Mouse (Mus musculus) intestine, embryonic 16.5 days (tissue): ENCODE results near the gene Pde6h. TPM values are rescaled to one million over a fixed set of nuclear protein-coding genes. Genes with fewer than 3 reads are reported as not detected.
A peak's percentile ranks its signal among the peaks of the same experiment; 100 is the strongest.

Experiments
- ATAC-seq: fragments of 200-750 bp; cut with Nextera tagmentation; 2 replicates; pipeline ENCODE4 v1.8.0; 2017; ENCODE audit warnings: moderate TSS enrichment, moderate library complexity
- H3K27ac ChIP-seq: fragments of 300-500 bp; sonication (generic); 2 replicates; pipeline ENCODE4 v1.5.1; 2014; ENCODE audit warnings: mild to moderate bottlenecking, low read length
- H3K27me3 ChIP-seq: fragments of 300-500 bp; sonication (generic); replicated peaks from 2 replicates; pipeline ENCODE4 v1.6.1; 2014; ENCODE audit warnings: low read length, control low read depth, mixed read lengths; ENCODE audit not compliant: control insufficient read depth, insufficient read depth
- H3K36me3 ChIP-seq: fragments of 300-500 bp; sonication (generic); 2 replicates; pipeline ENCODE4 v1.6.1; 2014; ENCODE audit warnings: low read length, control low read depth; ENCODE audit not compliant: control insufficient read depth, insufficient read depth
- H3K4me1 ChIP-seq: fragments of 300-500 bp; sonication (generic); 2 replicates; pipeline ENCODE4 v1.6.1; 2014; ENCODE audit warnings: low read length, control low read depth, mixed read lengths; ENCODE audit not compliant: control insufficient read depth, insufficient read depth
- H3K4me2 ChIP-seq: fragments of 300-500 bp; sonication (generic); 2 replicates; pipeline ENCODE4 v1.6.1; 2014; ENCODE audit warnings: low read depth, low read length, control low read depth
- H3K4me3 ChIP-seq: fragments of 300-500 bp; sonication (generic); 2 replicates; pipeline ENCODE4 v1.5.1; 2014; ENCODE audit warnings: mild to moderate bottlenecking, low read length
- H3K9ac ChIP-seq: fragments of 300-500 bp; sonication (generic); 2 replicates; pipeline ENCODE4 v1.6.1; 2014; ENCODE audit warnings: low read depth, low read length
- H3K9me3 ChIP-seq: fragments of 300-500 bp; sonication (generic); 2 replicates; pipeline ENCODE4 v1.6.1; 2016; ENCODE audit warnings: low read length, control low read depth; ENCODE audit not compliant: control insufficient read depth
- whole genome bisulfite sequencing: fragments of 180-500 bp; shearing (Covaris S2); extraction: QIAGEN DNeasy Blood & Tissue Kit; methylation state at CpG from one replicate; pipeline ENCODE4 v1.1.7; 2014; 5-methylcytosine and 5-hydroxymethylcytosine counted together
- polyA plus RNA-seq: library from polyadenylated mRNA; unstranded; fragments of >200 nt; fragmentation: Nextera tagmentation; extraction: Ambion mirVana; gene quantifications from 2 replicates; pipeline ENCODE4 v1.2.1, GENCODE M21; 2015

Gene Pde6h
- polyA plus RNA-seq, 1 experiment from 2014 or later, result 0.40 TPM

GRCm38 (mm10) chr6:136982581-136982980, 58.9 kb downstream of the Pde6h start:
- Histone ChIP-seq H3K27ac (no peak overlapping the region), H3K4me3 (no peak overlapping the region), H3K27me3 (no peaks in the 10 kb centered on the region), H3K4me1 (peaks cover 13% of the 10 kb centered on the region; the same call in 1 of the 2 replicates), H3K9ac (no peak overlapping the region), H3K36me3 (no peaks in the 10 kb centered on the region), H3K9me3 (no peaks in the 10 kb centered on the region), H3K4me2 (no peak overlapping the region)
- peak; percentile 54; the same call in 1 of the 2 replicates for ATAC-seq
- WGBS, result 70% methylated on average over 6 of the region's 6 CpGs

- Histone ChIP-seq H3K36me3 (no peaks in the 10 kb centered on the region), H3K4me2 (no peak overlapping the region), H3K27ac (no peak overlapping the region), H3K9me3 (no peaks in the 10 kb centered on the region), H3K4me1 (peaks cover 13% of the 10 kb centered on the region; the same call in 1 of the 2 replicates), H3K27me3 (no peaks in the 10 kb centered on the region), H3K9ac (no peak overlapping the region), H3K4me3 (no peak overlapping the region)
- no peak for ATAC-seq
- 63% methylated on average over 7 of the region's 7 CpGs for WGBS
Observed at GRCm38 (mm10) chr6:136983201-136983600, 59.6 kb downstream of the Pde6h start.

GRCm38 (mm10) chr6:136986019-136986418, 62.4 kb downstream of the Pde6h start:
- Histone ChIP-seq H3K27ac (no peak overlapping the region; the same call in 1 of the 2 replicates), H3K36me3 (no peaks in the 10 kb centered on the region), H3K4me3 (no peak overlapping the region), H3K27me3 (no peaks in the 10 kb centered on the region), H3K9me3 (no peaks in the 10 kb centered on the region), H3K4me2 (no peak overlapping the region), H3K4me1 (peaks cover 23% of the 10 kb centered on the region), H3K9ac (no peak overlapping the region)
- ATAC-seq, result no peak
- 40% methylated on average over 13 of the region's 13 CpGs for WGBS

GRCm38 (mm10) chr6:136986718-136987117, 63.1 kb downstream of the Pde6h start:
- Histone ChIP-seq H3K27me3 (no peaks in the 10 kb centered on the region), H3K9me3 (no peaks in the 10 kb centered on the region), H3K9ac (no peak overlapping the region), H3K27ac (no peak overlapping the region), H3K36me3 (no peaks in the 10 kb centered on the region), H3K4me1 (peaks cover 27% of the 10 kb centered on the region), H3K4me3 (no peak overlapping the region), H3K4me2 (no peak overlapping the region)
- WGBS, result 59% methylated on average over 11 of the region's 11 CpGs
- ATAC-seq, result no peak

GRCm38 (mm10) chr6:136988536-136989060, 65.0 kb downstream of the Pde6h start:
- no peak overlapping the region for H3K4me3 ChIP-seq
- no peaks in the 10 kb centered on the region for H3K36me3 ChIP-seq
- no peak overlapping the region for H3K4me2 ChIP-seq
- no peak overlapping the region for H3K9ac ChIP-seq
- no peaks in the 10 kb centered on the region for H3K27me3 ChIP-seq
- no peak for ATAC-seq
- 83% methylated on average over 7 of the region's 7 CpGs for WGBS
- peaks cover 19% of the 10 kb centered on the region for H3K4me1 ChIP-seq
- no peak overlapping the region for H3K27ac ChIP-seq
- no peaks in the 10 kb centered on the region for H3K9me3 ChIP-seq

- no peaks in the 10 kb centered on the region for H3K36me3 ChIP-seq
- peak overlapping the region; percentile 50; the same call in 1 of the 2 replicates for H3K27ac ChIP-seq
- H3K4me1 ChIP-seq, result peaks cover 18% of the 10 kb centered on the region
- peak overlapping the region; percentile 20; the same call in 1 of the 2 replicates for H3K4me3 ChIP-seq
- WGBS, result 32% methylated on average over 11 of the region's 11 CpGs
- H3K9ac ChIP-seq, result no peak overlapping the region
- H3K27me3 ChIP-seq, result no peaks in the 10 kb centered on the region
- H3K4me2 ChIP-seq, result peak overlapping the region; percentile 43
- no peaks in the 10 kb centered on the region for H3K9me3 ChIP-seq
- peak; percentile 61 for ATAC-seq
Observed at GRCm38 (mm10) chr6:136989824-136990497, 66.3 kb downstream of the Pde6h start.

GRCm38 (mm10) chr6:136990557-136990956, 66.9 kb downstream of the Pde6h start:
- Histone ChIP-seq H3K9me3 (no peaks in the 10 kb centered on the region), H3K4me1 (peaks cover 15% of the 10 kb centered on the region), H3K4me3 (no peak overlapping the region), H3K36me3 (no peaks in the 10 kb centered on the region), H3K9ac (no peak overlapping the region), H3K27me3 (no peaks in the 10 kb centered on the region), H3K4me2 (no peak overlapping the region), H3K27ac (peak overlapping the region; percentile 55; the same call in 1 of the 2 replicates)
- ATAC-seq, result peak; percentile 50; the same call in 1 of the 2 replicates
- 15% methylated on average over 8 of the region's 8 CpGs for WGBS

GRCm38 (mm10) chr6:136993574-136993973, 69.9 kb downstream of the Pde6h start:
- no peak for ATAC-seq
- Histone ChIP-seq H3K27me3 (no peaks in the 10 kb centered on the region), H3K36me3 (no peaks in the 10 kb centered on the region), H3K9me3 (no peaks in the 10 kb centered on the region), H3K4me3 (no peak overlapping the region), H3K27ac (no peak overlapping the region), H3K9ac (no peak overlapping the region), H3K4me1 (peaks cover 15% of the 10 kb centered on the region), H3K4me2 (no peak overlapping the region)
- 57% methylated on average over 4 of the region's 4 CpGs for WGBS

GRCm38 (mm10) chr6:136995533-136995932, 71.9 kb downstream of the Pde6h start:
- ATAC-seq, result no peak
- no peaks in the 10 kb centered on the region for H3K36me3 ChIP-seq
- H3K9me3 ChIP-seq, result no peaks in the 10 kb centered on the region
- no peaks in the 10 kb centered on the region for H3K27me3 ChIP-seq
- no peak overlapping the region for H3K27ac ChIP-seq
- H3K9ac ChIP-seq, result no peak overlapping the region
- no peak overlapping the region for H3K4me3 ChIP-seq
- peaks cover 8% of the 10 kb centered on the region; the same call in 1 of the 2 replicates for H3K4me1 ChIP-seq
- 80% methylated on average over 8 of the region's 8 CpGs for WGBS
- H3K4me2 ChIP-seq, result no peak overlapping the region
